Mouse (Mus musculus): Measurements from ENCODE around the gene Gbp3.
"Not testable (repeated sequence)": the region's sequence is repeated elsewhere in the genome, so short reads cannot be mapped to it uniquely, and the experiment has no call there.

The Gbp3 gene

GRCm38 (mm10) chr3:142559632-142560228 lies at the start of gene Gbp3:
TSS of gene Gbp3 (plus strand) at chr3:142560026.
- in situ Hi-C loops (cut with MboI): loop anchor here (10.0 kb wide), 1 partner anchor 65 kb away; the partner anchor contains the start of gene Gbp5

- in situ Hi-C loops (cut with MboI): no loop called here
Measured at GRCm38 (mm10) chr3:142528116-142528515, 31.7 kb upstream of the Gbp3 start.

GRCm38 (mm10) chr3:142529597-142529996 lies 30.2 kb upstream of the Gbp3 start:
- in situ Hi-C loops (cut with MboI): no loop called here

- in situ Hi-C loops (cut with MboI): no loop called here
Measured at GRCm38 (mm10) chr3:142530087-142530953, 29.5 kb upstream of the Gbp3 start, which contains the start of gene Gbp7. TSS of gene Gbp7 (plus strand) at chr3:142530342.

- in situ Hi-C loops (cut with MboI): no loop called here
Measured at GRCm38 (mm10) chr3:142531595-142531994, 28.2 kb upstream of the Gbp3 start.

GRCm38 (mm10) chr3:142533185-142533584 lies 26.6 kb upstream of the Gbp3 start:
- in situ Hi-C loops (cut with MboI): no loop called here

- in situ Hi-C loops (cut with MboI): no loop called here
Measured at GRCm38 (mm10) chr3:142535667-142536066, 24.2 kb upstream of the Gbp3 start.

- in situ Hi-C loops (cut with MboI): no loop called here
Measured at GRCm38 (mm10) chr3:142541391-142541790, 18.4 kb upstream of the Gbp3 start.

- in situ Hi-C loops (cut with MboI): not testable (repeated sequence)
Measured at GRCm38 (mm10) chr3:142542776-142543175, 17.1 kb upstream of the Gbp3 start.

- in situ Hi-C loops (cut with MboI): no loop called here
Measured at GRCm38 (mm10) chr3:142546690-142547089, 13.1 kb upstream of the Gbp3 start.

- in situ Hi-C loops (cut with MboI): no loop called here
Measured at GRCm38 (mm10) chr3:142550052-142550676, 9.7 kb upstream of the Gbp3 start.

GRCm38 (mm10) chr3:142554601-142555000 lies 5.2 kb upstream of the Gbp3 start:
- in situ Hi-C loops (cut with MboI): no loop called here

GRCm38 (mm10) chr3:142555623-142556022 lies 4.2 kb upstream of the Gbp3 start:
- in situ Hi-C loops (cut with MboI): no loop called here

GRCm38 (mm10) chr3:142560296-142560948 lies 596 bp downstream of the Gbp3 start:
- in situ Hi-C loops (cut with MboI): loop anchor here (10.0 kb wide), 1 partner anchor 66 kb away; the partner anchor contains the start of gene Gbp5

GRCm38 (mm10) chr3:142561045-142561646 lies 1.3 kb downstream of the Gbp3 start:
- in situ Hi-C loops (cut with MboI): loop anchor here (10.0 kb wide), 1 partner anchor 66 kb away; the partner anchor contains the start of gene Gbp5

- in situ Hi-C loops (cut with MboI): loop anchor here (10.0 kb wide), 1 partner anchor 67 kb away; the partner anchor contains the start of gene Gbp5
Measured at GRCm38 (mm10) chr3:142561666-142562065, 1.8 kb downstream of the Gbp3 start.

- in situ Hi-C loops (cut with MboI): loop anchor here (10.0 kb wide), 1 partner anchor 73 kb away; the partner anchor contains the start of gene Gbp5
Measured at GRCm38 (mm10) chr3:142567490-142567889, 7.7 kb downstream of the Gbp3 start.

- in situ Hi-C loops (cut with MboI): no loop called here
Measured at GRCm38 (mm10) chr3:142570738-142571137, 10.9 kb downstream of the Gbp3 start.

- in situ Hi-C loops (cut with MboI): no loop called here
Measured at GRCm38 (mm10) chr3:142577108-142577507, 17.3 kb downstream of the Gbp3 start.

- in situ Hi-C loops (cut with MboI): no loop called here
Measured at GRCm38 (mm10) chr3:142578342-142578741, 18.5 kb downstream of the Gbp3 start.

- in situ Hi-C loops (cut with MboI): no loop called here
Measured at GRCm38 (mm10) chr3:142583067-142583466, 23.2 kb downstream of the Gbp3 start.
